Mouse (Mus musculus) lung, adult 2 months (tissue): ENCODE measurements around the gene 4930486L24Rik. TPM values are rescaled to one million over a fixed set of nuclear protein-coding genes. Genes with fewer than 3 reads are reported as not detected.
"Not testable (repeated sequence)": the region's sequence is repeated elsewhere in the genome, so short reads cannot be mapped to it uniquely, and the experiment has no call there.

Experiments
- DNase-seq: peaks from one replicate; pipeline ENCODE4 v3.0.0; 2022
- H3K4me1 ChIP-seq: fragments of 200-500 bp; 2 replicates; pipeline ENCODE4 v1.6.1; 2011; ENCODE audit warnings: low read length; ENCODE audit not compliant: control insufficient read depth, insufficient read depth
- H3K4me3 ChIP-seq: fragments of 200-500 bp; replicated peaks from 2 replicates; pipeline ENCODE3; 2011; ENCODE audit warnings: low read depth, mild to moderate bottlenecking, control low read depth, low read length; ENCODE audit errors: extremely low read depth
- CTCF ChIP-seq: fragments of 200-500 bp; IDR thresholded peaks from 2 replicates; pipeline ENCODE4 v1.5.1; 2011; ENCODE audit warnings: mild to moderate bottlenecking, low read length, control low read depth; ENCODE audit not compliant: insufficient read depth
- POLR2A ChIP-seq: fragments of 200-500 bp; IDR thresholded peaks from 2 replicates; pipeline ENCODE4 v1.6.1; 2011; ENCODE audit warnings: low read depth, mild to moderate bottlenecking, control low read depth, low read length, borderline replicate concordance; ENCODE audit errors: extremely low read depth
- WGBS: fragments of 180-500 bp; shearing (Covaris S2); methylation state at CpG from one replicate; pipeline ENCODE4 v1.1.7; 2018; 5-methylcytosine and 5-hydroxymethylcytosine counted together
- polyA plus RNA-seq: library from polyadenylated mRNA; depleted of rRNA; stranded (reverse); fragments of >200 nt; gene quantifications from 2 replicates; pipeline ENCODE4 v1.2.3, GENCODE M21; 2012; rRNA removed

4930486L24Rik gene
- not detected in 2 replicates for polyA plus RNA-seq

GRCm38 (mm10) chr13:60864281-60864680 is at the start of gene 4930486L24Rik:
TSS of gene 4930486L24Rik (minus strand) at chr13:60864475.
- no peak within 1 kb of the TSS for H3K4me3 ChIP-seq
- TF ChIP-seq POLR2A: no peak
- TF ChIP-seq CTCF: no peak
- DNase-seq: no peak
- WGBS: 41% methylated on average over 1 of the region's 1 CpGs
- no peaks in the 10 kb centered on the region for H3K4me1 ChIP-seq

- not testable (repeated sequence) for DNase-seq, H3K4me1 ChIP-seq, H3K4me3 ChIP-seq
- 85% methylated on average over 2 of the region's 2 CpGs for WGBS
Measured at GRCm38 (mm10) chr13:60904780-60905179, 40.5 kb upstream of the 4930486L24Rik start, which contains the start of gene Tpbpb. TSS of gene Tpbpb (minus strand) at chr13:60904880.

DNA sequence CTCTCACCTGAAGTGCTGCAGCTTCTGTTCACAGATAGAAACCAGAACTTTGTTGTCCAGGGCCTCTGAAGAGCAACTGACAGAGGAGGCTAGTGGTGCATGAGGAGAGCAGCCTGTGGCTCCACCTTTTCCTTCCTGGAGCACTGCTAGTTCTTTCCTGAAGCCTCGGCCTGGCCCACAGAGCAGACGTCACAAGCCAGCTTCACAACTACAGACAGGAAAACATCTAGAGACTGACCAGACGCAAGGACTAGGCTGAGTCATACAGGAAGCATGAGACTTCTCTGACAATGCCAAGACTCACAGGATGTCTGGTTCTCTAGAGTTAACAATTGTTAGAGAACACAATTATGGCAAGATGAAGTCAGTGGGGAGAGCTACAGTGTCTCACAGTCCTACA is 33.1 kb upstream of the 4930486L24Rik start, which contains the start of gene Ctla2b:
TSS of gene Ctla2b (minus strand) at position 120 of the 400 bp plus-strand sequence.
- TF ChIP-seq POLR2A: peak; percentile 58; the same call in 1 of the 2 replicates
- no peak for TF ChIP-seq CTCF
- H3K4me3 ChIP-seq: no peak within 1 kb of the TSS
- peaks cover 3% of the 10 kb centered on the region for H3K4me1 ChIP-seq
- WGBS: 23% methylated on average over 3 of the region's 3 CpGs
- DNase-seq: peak; percentile 33

GRCm38 (mm10) chr13:60896794-60897193 is 32.5 kb upstream of the 4930486L24Rik start, which contains the start of gene Gm49392:
TSS of gene Gm49392 (minus strand) at chr13:60896894.
- not testable (repeated sequence) for H3K4me1 ChIP-seq, DNase-seq, H3K4me3 ChIP-seq
- 81% methylated on average over 8 of the region's 8 CpGs for WGBS

GRCm38 (mm10) chr13:60895406-60896160 is 31.3 kb upstream of the 4930486L24Rik start:
- DNase-seq: no peak
- H3K4me3 ChIP-seq: no peak overlapping the region
- no peak for TF ChIP-seq POLR2A
- TF ChIP-seq CTCF: no peak
- peaks cover 3% of the 10 kb centered on the region for H3K4me1 ChIP-seq

- Histone ChIP-seq H3K4me3 (no peak overlapping the region), H3K4me1 (no peaks in the 10 kb centered on the region)
- TF ChIP-seq CTCF (no peak), POLR2A (no peak)
- 79% methylated on average over 1 of the region's 1 CpGs for whole genome bisulfite sequencing
- DNase-seq: no peak
Measured at GRCm38 (mm10) chr13:60892301-60892700, 28.0 kb upstream of the 4930486L24Rik start.

DNA sequence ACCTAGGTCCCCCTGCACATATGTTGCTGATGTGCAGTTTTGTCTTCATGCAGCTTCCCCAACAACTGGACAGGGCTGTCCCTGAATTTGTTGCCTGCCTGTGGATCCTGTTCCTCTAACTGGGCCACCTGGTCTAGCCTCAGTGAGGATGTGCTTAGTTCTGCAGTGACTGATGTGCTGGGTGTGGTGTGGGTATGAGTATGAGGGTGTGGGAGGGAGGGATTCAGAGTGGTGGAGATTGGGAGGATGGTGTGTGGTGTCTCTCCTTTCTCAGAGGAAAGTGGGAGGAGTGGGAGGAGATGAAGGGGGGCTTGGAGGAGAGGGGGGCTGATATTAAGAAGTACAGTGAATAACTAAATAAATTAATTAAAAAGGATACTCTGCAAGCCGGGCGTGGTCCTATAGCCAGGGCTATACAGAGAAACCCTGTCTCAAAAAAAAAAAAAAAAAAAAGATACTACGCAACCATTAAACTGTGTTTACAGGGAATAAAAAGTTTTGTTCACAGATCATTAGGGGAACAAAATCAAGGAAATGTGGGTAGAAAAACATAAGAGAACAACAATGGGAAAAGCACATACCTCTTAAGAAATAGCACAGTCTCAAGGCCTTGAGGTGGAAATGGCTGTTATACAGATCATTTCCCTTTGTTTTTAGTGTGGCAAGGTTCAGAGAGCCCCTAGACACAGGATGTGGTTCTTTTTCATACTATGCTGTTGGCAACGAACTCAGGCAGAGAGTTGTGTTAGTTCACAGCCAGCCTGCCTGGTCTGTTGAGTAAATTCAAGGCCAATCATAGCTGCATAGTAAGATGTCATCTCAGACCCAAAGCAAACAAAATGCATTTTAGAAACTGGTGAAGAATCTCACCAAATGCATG is 15.8 kb downstream of the 4930486L24Rik start:
- Histone ChIP-seq H3K4me3 (no peak overlapping the region), H3K4me1 (no peaks in the 10 kb centered on the region)
- no peak for DNase-seq
- TF ChIP-seq CTCF (no peak), POLR2A (no peak)
- WGBS: 45% methylated on average over 4 of the region's 4 CpGs

- WGBS: 85% methylated on average over 8 of the region's 8 CpGs
- Histone ChIP-seq H3K4me3 (no peak overlapping the region), H3K4me1 (no peaks in the 10 kb centered on the region)
- TF ChIP-seq POLR2A (no peak), CTCF (no peak)
- no peak for DNase-seq
Measured at GRCm38 (mm10) chr13:60843153-60843552, 21.1 kb downstream of the 4930486L24Rik start.

DNA sequence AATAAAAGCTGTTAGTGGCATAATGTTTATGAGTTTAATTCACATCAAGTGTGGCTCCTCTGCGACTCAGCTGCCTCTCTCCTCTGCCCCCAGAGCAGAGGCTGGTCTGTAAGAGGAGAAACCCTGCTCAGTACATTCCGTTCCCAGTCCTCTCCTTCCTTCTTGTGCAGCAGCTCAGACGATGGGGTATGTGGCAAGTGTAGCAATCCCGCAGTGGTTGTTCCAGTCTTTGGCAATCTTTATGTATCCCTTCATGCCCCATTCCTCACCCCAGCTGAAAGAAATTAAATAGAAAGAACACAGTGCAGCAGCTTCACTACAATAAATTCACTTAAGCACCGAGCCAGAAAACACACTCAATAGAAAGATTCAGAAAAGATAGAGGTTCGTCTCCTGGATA is 21.6 kb downstream of the 4930486L24Rik start:
- TF ChIP-seq CTCF: no peak
- Histone ChIP-seq H3K4me3 (no peak overlapping the region), H3K4me1 (no peaks in the 10 kb centered on the region)
- WGBS: 70% methylated on average over 6 of the region's 6 CpGs
- no peak for DNase-seq
